Mouse (Mus musculus) bone marrow, adult 2 months (tissue): Measurements from ENCODE around the gene Drg2. TPM values are rescaled to one million over a fixed set of nuclear protein-coding genes. Genes with fewer than 3 reads are reported as not detected.
A peak's percentile ranks its signal among the peaks of the same experiment; 100 is the strongest.

ENCODE experiments used
- H3K27ac ChIP-seq: fragments of 200-500 bp; 2 replicates; pipeline ENCODE4 v1.5.1; 2012; ENCODE audit warnings: low read depth, mild to moderate bottlenecking, control low read depth, inconsistent platforms, low read length; ENCODE audit not compliant: control insufficient read depth, poor library complexity, insufficient read depth
- H3K4me1 ChIP-seq: fragments of 200-500 bp; 2 replicates; pipeline ENCODE4 v1.6.1; 2011; ENCODE audit warnings: low read length; ENCODE audit not compliant: control insufficient read depth, insufficient read depth
- H3K4me3 ChIP-seq: fragments of 200-500 bp; replicated peaks from 2 replicates; pipeline ENCODE3; 2011; ENCODE audit warnings: mild to moderate bottlenecking, low read depth, low read length, control low read depth; ENCODE audit not compliant: control insufficient read depth
- CTCF ChIP-seq: fragments of 200-500 bp; IDR thresholded peaks from 2 replicates; pipeline ENCODE4 v1.5.1; 2011; ENCODE audit warnings: low read length, control low read depth; ENCODE audit not compliant: control insufficient read depth, insufficient read depth
- POLR2A ChIP-seq: fragments of 200-500 bp; IDR thresholded peaks from 2 replicates; pipeline ENCODE4 v1.6.1; 2011; ENCODE audit warnings: low read depth, mild to moderate bottlenecking, control low read depth, low read length, borderline replicate concordance; ENCODE audit not compliant: control insufficient read depth
- WGBS: fragments of 180-500 bp; shearing (Covaris S2); methylation state at CpG from one replicate; pipeline ENCODE4 v1.1.7; 2018; 5-methylcytosine and 5-hydroxymethylcytosine counted together
- polyA plus RNA-seq: library from polyadenylated mRNA; stranded (reverse); fragments of >200 nt; gene quantifications from 2 replicates; pipeline ENCODE4 v1.2.4, GENCODE M21; 2011; ENCODE audit warnings: low replicate concordance; ENCODE audit not compliant: missing spikeins, insufficient read depth, insufficient read length

The Drg2 gene
- polyA plus RNA-seq, 1 experiment = 28.0 TPM

- no peak overlapping the region for H3K27ac ChIP-seq
- H3K4me3 ChIP-seq = no peak overlapping the region
- H3K4me1 ChIP-seq = no peaks in the 10 kb centered on the region
- WGBS = 83% methylated on average over 5 of the region's 5 CpGs
- no peak for TF ChIP-seq CTCF
- no peak for TF ChIP-seq POLR2A
Observed at GRCm38 (mm10) chr11:60475668-60476362, 21.4 kb downstream of the Drg2 start.

GRCm38 (mm10) chr11:60478121-60478520 is 23.7 kb downstream of the Drg2 start:
- no peak for TF ChIP-seq CTCF
- TF ChIP-seq POLR2A = no peak
- WGBS = 54% methylated on average over 17 of the region's 17 CpGs
- no peak overlapping the region for H3K4me3 ChIP-seq
- no peaks in the 10 kb centered on the region for H3K4me1 ChIP-seq
- H3K27ac ChIP-seq = no peak overlapping the region

GRCm38 (mm10) chr11:60486267-60486666 is 31.9 kb downstream of the Drg2 start:
- Histone ChIP-seq H3K27ac (peak overlapping the region; percentile 55; the same call in 1 of the 2 replicates), H3K4me3 (no peak overlapping the region), H3K4me1 (peaks cover 1% of the 10 kb centered on the region)
- TF ChIP-seq CTCF (no peak), POLR2A (no peak)
- 50% methylated on average over 3 of the region's 3 CpGs for WGBS

GRCm38 (mm10) chr11:60492726-60493125 is 38.3 kb downstream of the Drg2 start:
- H3K4me1 ChIP-seq = no peaks in the 10 kb centered on the region
- 88% methylated on average over 5 of the region's 5 CpGs for WGBS
- TF ChIP-seq POLR2A = no peak
- no peak for TF ChIP-seq CTCF
- H3K27ac ChIP-seq = no peak overlapping the region
- no peak overlapping the region for H3K4me3 ChIP-seq

GRCm38 (mm10) chr11:60495692-60496091 is 41.3 kb downstream of the Drg2 start:
- Histone ChIP-seq H3K27ac (no peak overlapping the region), H3K4me1 (no peaks in the 10 kb centered on the region), H3K4me3 (no peak overlapping the region)
- TF ChIP-seq POLR2A = no peak
- no peak for TF ChIP-seq CTCF
- 46% methylated on average over 2 of the region's 2 CpGs for WGBS

GRCm38 (mm10) chr11:60507281-60507680 is 52.9 kb downstream of the Drg2 start:
- no peak overlapping the region for H3K4me3 ChIP-seq
- H3K4me1 ChIP-seq = no peaks in the 10 kb centered on the region
- TF ChIP-seq CTCF (no peak), POLR2A (no peak)
- WGBS = 90% methylated on average over 13 of the region's 13 CpGs
- no peak overlapping the region for H3K27ac ChIP-seq

- 6% methylated on average over 11 of the region's 11 CpGs for WGBS
- TF ChIP-seq POLR2A (no peak), CTCF (no peak)
- no peaks in the 10 kb centered on the region for H3K4me1 ChIP-seq
- H3K4me3 ChIP-seq = no peak overlapping the region
- no peak overlapping the region for H3K27ac ChIP-seq
Observed at GRCm38 (mm10) chr11:60508950-60509349, 54.6 kb downstream of the Drg2 start.

- under 1% methylated on average over 25 of the region's 25 CpGs for WGBS
- TF ChIP-seq POLR2A = no peak
- TF ChIP-seq CTCF = no peak
- Histone ChIP-seq H3K4me1 (no peaks in the 10 kb centered on the region), H3K27ac (no peak overlapping the region), H3K4me3 (peak overlapping the region; percentile 31)
Observed at GRCm38 (mm10) chr11:60509500-60509899, 55.1 kb downstream of the Drg2 start.

GRCm38 (mm10) chr11:60511893-60512292 is 57.5 kb downstream of the Drg2 start:
- 67% methylated on average over 1 of the region's 1 CpGs for WGBS
- TF ChIP-seq CTCF (no peak), POLR2A (no peak)
- Histone ChIP-seq H3K4me1 (no peaks in the 10 kb centered on the region), H3K4me3 (no peak overlapping the region), H3K27ac (no peak overlapping the region)
